Mouse (Mus musculus) frontal cortex, postnatal 10 days (tissue): ENCODE data around the gene Tbc1d9b.
"Not testable (repeated sequence)": the region's sequence is repeated elsewhere in the genome, so short reads cannot be mapped to it uniquely, and the experiment has no call there.

Experiments used
- DNase-seq, 2 experiments: peaks; one replicate each; pipeline ENCODE4 v3.0.0; 2022; ENCODE audit warnings: low spot score in 2 of 2, mixed read lengths in 1 of 2

The Tbc1d9b gene

GRCm38 (mm10) chr11:50130811-50131766 lies at the start of gene Tbc1d9b:
Gene Tbc1d9b (plus strand): TSS chr11:50131396.
- DNase-seq: peak; percentile 70 to 85

- no peak for DNase-seq
Observed at GRCm38 (mm10) chr11:50086211-50086610, 45.0 kb upstream of the Tbc1d9b start.

- no peak for DNase-seq
Observed at GRCm38 (mm10) chr11:50089840-50090239, 41.4 kb upstream of the Tbc1d9b start.

- no peak for DNase-seq
Observed at GRCm38 (mm10) chr11:50090982-50091675, 40.1 kb upstream of the Tbc1d9b start.

- no peak for DNase-seq
Observed at GRCm38 (mm10) chr11:50091681-50092080, 39.5 kb upstream of the Tbc1d9b start.

GRCm38 (mm10) chr11:50095661-50096060 lies 35.5 kb upstream of the Tbc1d9b start:
- DNase-seq: no peak

- no peak for DNase-seq
Observed at GRCm38 (mm10) chr11:50097091-50097490, 34.1 kb upstream of the Tbc1d9b start.

- no peak for DNase-seq
Observed at GRCm38 (mm10) chr11:50098961-50099481, 32.2 kb upstream of the Tbc1d9b start.

- DNase-seq: no peak
Observed at GRCm38 (mm10) chr11:50099692-50100091, 31.5 kb upstream of the Tbc1d9b start.

GRCm38 (mm10) chr11:50100548-50101307 lies 30.5 kb upstream of the Tbc1d9b start:
- DNase-seq: no peak

- DNase-seq: not testable (repeated sequence)
Observed at GRCm38 (mm10) chr11:50101962-50102361, 29.2 kb upstream of the Tbc1d9b start.

GRCm38 (mm10) chr11:50104016-50104415 lies 27.2 kb upstream of the Tbc1d9b start:
- DNase-seq: no peak

GRCm38 (mm10) chr11:50105237-50105636 lies 26.0 kb upstream of the Tbc1d9b start:
- DNase-seq: no peak

GRCm38 (mm10) chr11:50106024-50106423 lies 25.2 kb upstream of the Tbc1d9b start:
- DNase-seq: no peak

GRCm38 (mm10) chr11:50108823-50109244 lies 22.4 kb upstream of the Tbc1d9b start:
- DNase-seq: no peak

GRCm38 (mm10) chr11:50114329-50114728 lies 16.9 kb upstream of the Tbc1d9b start:
- DNase-seq: peak in 1 of 2 experiments; percentile 59

GRCm38 (mm10) chr11:50122631-50123081 lies 8.5 kb upstream of the Tbc1d9b start:
- no peak for DNase-seq

- no peak for DNase-seq
Observed at GRCm38 (mm10) chr11:50127781-50128180, 3.4 kb upstream of the Tbc1d9b start.

- DNase-seq: no peak
Observed at GRCm38 (mm10) chr11:50131801-50132201, 605 bp downstream of the Tbc1d9b start.

GRCm38 (mm10) chr11:50132265-50132664 lies 1.1 kb downstream of the Tbc1d9b start:
- no peak for DNase-seq

- DNase-seq: no peak
Observed at GRCm38 (mm10) chr11:50134136-50134859, 3.1 kb downstream of the Tbc1d9b start.
